Mouse (Mus musculus): ENCODE data around the gene Dchs2. TPM values are rescaled to one million over a fixed set of nuclear protein-coding genes. Genes with fewer than 3 reads are reported as not detected.

The Dchs2 gene
- total and polyA plus RNA-seq, 2 experiments from 2014 or later: 0.54 to 7.6 TPM

GRCm38 (mm10) chr3:83266009-83266408 lies 138.3 kb downstream of the Dchs2 start:
- Histone ChIP-seq H3K4me3 (ENCODE audit: low read depth, low read length) (no peak overlapping the region), H3K4me2 (ENCODE audit: low read depth, low read length, poor library complexity, severe bottlenecking) (no peak overlapping the region), H3K27me3 (ENCODE audit: insufficient read depth, low read length) (no peaks in the 10 kb centered on the region), H3K9ac (replicated peaks; ENCODE audit: low read length, poor library complexity, severe bottlenecking) (no peak overlapping the region), H3K4me1 (ENCODE audit: insufficient read depth, low read length) (no peaks in the 10 kb centered on the region), H3K36me3 (ENCODE audit: insufficient read depth, low read length) (no peaks in the 10 kb centered on the region), H3K27ac (ENCODE audit: low read depth, low read length) (no peak overlapping the region), H3K9me3 (ENCODE audit: low read length) (no peaks in the 10 kb centered on the region)
- DNase-seq (ENCODE audit: low spot score) (no peak), ATAC-seq (ENCODE audit: low FRiP score) (no peak)
- TF ChIP-seq CTCF (IDR thresholded peaks at IDR 0.05): no peak
- WGBS: 92% methylated on average over 4 of the region's 4 CpGs

GRCm38 (mm10) chr3:83270228-83270627 lies 142.5 kb downstream of the Dchs2 start:
- Histone ChIP-seq H3K4me2 (ENCODE audit: low read depth, low read length, poor library complexity, severe bottlenecking) (no peak overlapping the region), H3K27ac (ENCODE audit: low read depth, low read length) (no peak overlapping the region), H3K4me1 (ENCODE audit: insufficient read depth, low read length) (no peaks in the 10 kb centered on the region), H3K9me3 (ENCODE audit: low read length) (no peaks in the 10 kb centered on the region), H3K27me3 (ENCODE audit: insufficient read depth, low read length) (no peaks in the 10 kb centered on the region), H3K9ac (replicated peaks; ENCODE audit: low read length, poor library complexity, severe bottlenecking) (no peak overlapping the region), H3K36me3 (ENCODE audit: insufficient read depth, low read length) (no peaks in the 10 kb centered on the region), H3K4me3 (ENCODE audit: low read depth, low read length) (no peak overlapping the region)
- ATAC-seq (ENCODE audit: low FRiP score) (no peak), DNase-seq (ENCODE audit: low spot score) (no peak)
- no peak for TF ChIP-seq CTCF (IDR thresholded peaks at IDR 0.05)
- 89% methylated on average over 14 of the region's 14 CpGs for WGBS

GRCm38 (mm10) chr3:83270982-83271381 lies 143.2 kb downstream of the Dchs2 start:
- DNase-seq (ENCODE audit: low spot score): no peak
- no peaks in the 10 kb centered on the region for H3K9me3 ChIP-seq (ENCODE audit: low read length)
- no peak overlapping the region for H3K9ac ChIP-seq (replicated peaks; ENCODE audit: low read length, poor library complexity, severe bottlenecking)
- H3K4me2 ChIP-seq (ENCODE audit: low read depth, low read length, poor library complexity, severe bottlenecking): no peak overlapping the region
- peak; percentile 36; the same call in 1 of the 2 replicates for TF ChIP-seq CTCF (IDR thresholded peaks at IDR 0.05)
- no peaks in the 10 kb centered on the region for H3K4me1 ChIP-seq (ENCODE audit: insufficient read depth, low read length)
- no peaks in the 10 kb centered on the region for H3K36me3 ChIP-seq (ENCODE audit: insufficient read depth, low read length)
- 66% methylated on average over 9 of the region's 9 CpGs for whole genome bisulfite sequencing
- H3K4me3 ChIP-seq (ENCODE audit: low read depth, low read length): no peak overlapping the region
- H3K27ac ChIP-seq (ENCODE audit: low read depth, low read length): no peak overlapping the region
- no peak for ATAC-seq (ENCODE audit: low FRiP score)
- H3K27me3 ChIP-seq (ENCODE audit: insufficient read depth, low read length): no peaks in the 10 kb centered on the region

- Histone ChIP-seq H3K9me3 (ENCODE audit: low read length) (no peaks in the 10 kb centered on the region), H3K27me3 (ENCODE audit: insufficient read depth, low read length) (no peaks in the 10 kb centered on the region), H3K36me3 (ENCODE audit: insufficient read depth, low read length) (no peaks in the 10 kb centered on the region), H3K4me3 (ENCODE audit: low read depth, low read length) (peak overlapping the region; percentile 8; the same call in 1 of the 2 replicates), H3K4me1 (ENCODE audit: insufficient read depth, low read length) (no peaks in the 10 kb centered on the region), H3K27ac (ENCODE audit: low read depth, low read length) (no peak overlapping the region), H3K9ac (replicated peaks; ENCODE audit: low read length, poor library complexity, severe bottlenecking) (no peak overlapping the region), H3K4me2 (ENCODE audit: low read depth, low read length, poor library complexity, severe bottlenecking) (peak overlapping the region; percentile 41)
- DNase-seq (ENCODE audit: low spot score) (peak; percentile 89), ATAC-seq (ENCODE audit: low FRiP score) (peak; percentile 67)
- WGBS: 34% methylated on average over 19 of the region's 19 CpGs
- peak; percentile 94 for TF ChIP-seq CTCF (IDR thresholded peaks at IDR 0.05)
Measured at GRCm38 (mm10) chr3:83273555-83274244, 146.0 kb downstream of the Dchs2 start.

- Histone ChIP-seq H3K4me1 (ENCODE audit: insufficient read depth, low read length) (no peaks in the 10 kb centered on the region), H3K4me3 (ENCODE audit: low read depth, low read length) (no peak overlapping the region), H3K27ac (ENCODE audit: low read depth, low read length) (no peak overlapping the region), H3K4me2 (ENCODE audit: low read depth, low read length, poor library complexity, severe bottlenecking) (no peak overlapping the region), H3K27me3 (ENCODE audit: insufficient read depth, low read length) (no peaks in the 10 kb centered on the region), H3K9ac (replicated peaks; ENCODE audit: low read length, poor library complexity, severe bottlenecking) (no peak overlapping the region), H3K36me3 (ENCODE audit: insufficient read depth, low read length) (no peaks in the 10 kb centered on the region), H3K9me3 (ENCODE audit: low read length) (no peaks in the 10 kb centered on the region)
- ATAC-seq (ENCODE audit: low FRiP score) (no peak), DNase-seq (ENCODE audit: low spot score) (no peak)
- no peak for TF ChIP-seq CTCF (IDR thresholded peaks at IDR 0.05)
- 76% methylated on average over 5 of the region's 5 CpGs for WGBS
Measured at GRCm38 (mm10) chr3:83275703-83276102, 148.0 kb downstream of the Dchs2 start.

- no peak for TF ChIP-seq CTCF (IDR thresholded peaks at IDR 0.05)
Measured at GRCm38 (mm10) chr3:83283882-83284281, 156.1 kb downstream of the Dchs2 start.

More at GRCm38 (mm10) chr3:83283882-83284281, 156.1 kb downstream of the Dchs2 start:
- no peaks in the 10 kb centered on the region for H3K27me3 ChIP-seq (ENCODE audit: insufficient read depth, low read length)
- ATAC-seq (ENCODE audit: low FRiP score) (no peak), DNase-seq (ENCODE audit: low spot score) (no peak)
- no peaks in the 10 kb centered on the region for H3K4me1 ChIP-seq (ENCODE audit: insufficient read depth, low read length)
- no peaks in the 10 kb centered on the region for H3K9me3 ChIP-seq (ENCODE audit: low read length)
- H3K4me2 ChIP-seq (ENCODE audit: low read depth, low read length, poor library complexity, severe bottlenecking): no peak overlapping the region
- no peak overlapping the region for H3K27ac ChIP-seq (ENCODE audit: low read depth, low read length)
- no peak overlapping the region for H3K9ac ChIP-seq (replicated peaks; ENCODE audit: low read length, poor library complexity, severe bottlenecking)
- WGBS: 78% methylated on average over 1 of the region's 1 CpGs
- no peaks in the 10 kb centered on the region for H3K36me3 ChIP-seq (ENCODE audit: insufficient read depth, low read length)
- H3K4me3 ChIP-seq (ENCODE audit: low read depth, low read length): no peak overlapping the region

Data from midbrain, postnatal 0 days (tissue).